Comparison of ENCODE assay signal across 9 mouse cellular contexts in the genomic region with DNA sequence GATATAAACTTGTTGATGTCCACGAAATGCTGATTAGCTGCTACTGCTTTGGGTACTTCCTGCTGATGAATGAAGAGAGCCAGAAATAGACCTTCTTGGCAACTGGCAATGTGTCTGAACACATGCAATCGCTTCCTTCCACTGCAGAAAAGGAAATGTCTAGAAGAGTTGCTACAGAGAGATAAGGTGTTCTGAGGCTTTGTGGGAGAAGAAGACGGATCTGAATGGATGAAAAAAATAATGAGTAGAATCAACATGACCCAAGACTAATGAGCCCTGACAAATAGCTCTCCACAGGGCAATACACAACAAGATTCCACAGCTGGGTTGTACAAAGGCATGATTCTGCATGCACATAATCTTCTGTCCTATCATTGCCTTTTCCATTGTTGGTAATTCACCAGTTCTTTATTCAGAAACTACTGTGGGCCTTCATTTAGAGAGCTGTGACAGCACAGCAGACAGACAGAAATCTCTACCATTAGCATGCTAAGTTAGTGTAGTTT.
DNase-seq lines count a peak whose midpoint lies in the region; ATAC-seq lines count a peak whose summit lies in the region.
"Had no signal": no experiment of that assay in that cellular context is flagged by ENCODE, and none has a peak within 500 bp of the region (broad histone marks: within the 10 kb centered on the region; RNA-seq: fewer than 3 reads in every experiment).

No protein-coding gene starts in this region.

- DNase-seq in kidney, adult 8-10 months: peak; percentile 19 to 51
- DNase-seq in kidney, postnatal 10 days: no peak
- peak; percentile 17 for DNase-seq in embryo, embryonic 10.5 days (ENCODE audit: low spot score)
- no peak for DNase-seq in right cerebral cortex, postnatal 25 days
- no peak for DNase-seq in urinary bladder, postnatal 10 days (ENCODE audit: low spot score)
- DNase-seq: cerebellum, adult 9-10 months had no signal

- H3K27ac ChIP-seq in kidney, embryonic 16.5 days (ENCODE audit: low read length): no peak overlapping the region
- no peak overlapping the region for H3K27ac ChIP-seq in forebrain, embryonic 13.5 days

- H3K27me3 ChIP-seq in kidney, embryonic 16.5 days (ENCODE audit: insufficient read depth, low read length): no peaks in the 10 kb centered on the region
- no peaks in the 10 kb centered on the region for H3K27me3 ChIP-seq in forebrain, embryonic 13.5 days

- no peak overlapping the region for H3K4me3 ChIP-seq in kidney, embryonic 16.5 days (ENCODE audit: low read length)
- no peak overlapping the region for H3K4me3 ChIP-seq in forebrain, embryonic 13.5 days

- no peaks in the 10 kb centered on the region for H3K4me1 ChIP-seq in kidney, embryonic 16.5 days (ENCODE audit: insufficient read depth, low read length)
- no peaks in the 10 kb centered on the region for H3K4me1 ChIP-seq in forebrain, embryonic 13.5 days

- no peaks in the 10 kb centered on the region for H3K9me3 ChIP-seq in kidney, embryonic 16.5 days (ENCODE audit: low read length)
- no peaks in the 10 kb centered on the region for H3K9me3 ChIP-seq in forebrain, embryonic 13.5 days (replicated peaks)

- 54% methylated on average over 3 of the region's 3 CpGs for WGBS in kidney, embryonic 16.5 days
- WGBS in forebrain, embryonic 13.5 days: 61% methylated on average over 3 of the region's 3 CpGs

- no peak overlapping the region for H3K9ac ChIP-seq in kidney, embryonic 16.5 days (replicated peaks; ENCODE audit: low read length)
- H3K9ac ChIP-seq in forebrain, embryonic 13.5 days: no peak overlapping the region

- H3K4me2 ChIP-seq in kidney, embryonic 16.5 days (replicated peaks; ENCODE audit: low read depth, low read length): no peak overlapping the region
- H3K4me2 ChIP-seq in forebrain, embryonic 13.5 days: no peak overlapping the region

- H3K36me3 ChIP-seq in kidney, embryonic 16.5 days (ENCODE audit: insufficient read depth, low read length): no peaks in the 10 kb centered on the region
- H3K36me3 ChIP-seq in forebrain, embryonic 13.5 days (ENCODE audit: poor library complexity, severe bottlenecking): no peaks in the 10 kb centered on the region

- ATAC-seq in kidney, embryonic 16.5 days (ENCODE audit: low FRiP score, low TSS enrichment): peak; percentile 51; the same call in 1 of the 2 replicates
- ATAC-seq in megakaryocyte-erythroid progenitor cell, adult 5-6 weeks (replicated peaks; ENCODE audit: low FRiP score, low TSS enrichment, poor library complexity, severe bottlenecking): peak; percentile 98
- no peak for ATAC-seq in forebrain, embryonic 13.5 days

Comparison
In these comparisons a context has a peak if more than half of its experiments do, and no peak if none do; other contexts are left out.
1. DNase-seq: peak in kidney, adult 8-10 months (2 of 2) and embryo, embryonic 10.5 days (single experiment); none in kidney, postnatal 10 days (single experiment), right cerebral cortex, postnatal 25 days (single experiment) and urinary bladder, postnatal 10 days (single experiment).